Mouse (Mus musculus): ENCODE results near the gene Smad5.

- TF ChIP-seq POLR2A (IDR thresholded peaks at IDR 0.05; ENCODE audit: insufficient read depth, low read depth, low read length) (no peak), CTCF (IDR thresholded peaks at IDR 0.05) (no peak)
Measured at GRCm38 (mm10) chr13:56683306-56683705, 19.5 kb upstream of the Smad5 start.
